Mouse (Mus musculus): Measurements from ENCODE around the gene Ankrd13b. TPM values are rescaled to one million over a fixed set of nuclear protein-coding genes. Genes with fewer than 3 reads are reported as not detected.

Gene Ankrd13b
- total and polyA plus RNA-seq, 3 experiments, result 0.41 to 1.3 TPM; not detected in 1

DNA sequence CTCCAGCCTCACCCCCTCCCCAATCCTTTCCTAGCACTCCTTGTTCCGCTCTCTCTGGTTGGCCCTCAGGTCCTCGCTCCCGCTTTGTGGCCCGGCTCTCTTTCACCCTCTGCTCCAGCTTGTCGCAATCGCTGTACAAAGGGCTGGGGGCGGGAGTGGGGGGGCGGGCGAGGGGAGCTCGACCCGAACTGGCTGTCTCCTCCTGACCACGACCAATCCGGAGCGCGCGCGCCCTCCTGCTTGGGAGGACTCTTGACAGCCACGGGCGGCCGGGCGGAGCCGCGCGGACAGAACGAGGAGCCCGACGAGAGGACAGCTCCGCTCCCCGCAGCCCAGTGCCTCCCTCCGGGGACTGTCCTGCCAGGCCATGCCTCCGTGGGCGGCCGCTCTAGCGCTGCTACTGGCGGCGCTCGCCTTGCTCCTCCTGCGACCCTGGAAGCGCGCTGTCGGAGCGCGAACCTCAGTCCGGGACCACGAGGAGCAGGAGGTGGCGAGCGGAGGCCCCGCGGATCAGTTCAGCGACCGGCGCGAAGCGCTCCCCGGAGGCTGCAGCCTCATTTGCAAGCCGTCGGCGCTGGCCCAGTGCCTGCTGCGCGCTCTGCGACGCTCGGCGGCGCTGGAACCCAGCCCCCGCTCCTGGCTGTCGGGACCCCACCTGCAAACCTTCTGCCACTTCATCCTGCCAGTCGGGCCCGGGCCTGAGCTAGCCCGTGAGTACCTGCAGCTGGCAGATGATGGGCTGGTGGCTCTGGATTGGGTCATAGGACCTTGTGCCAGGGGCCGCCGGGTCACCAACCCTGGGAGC, 25.6 kb upstream of the Ankrd13b start, which contains the start of gene Abhd15:
Gene Abhd15, plus strand, starts transcription at position 290 of the 805 bp plus-strand sequence.
- peaks cover 51% of the 10 kb centered on the region for H3K27me3 ChIP-seq (ENCODE audit: insufficient read depth, low read length)
- TF ChIP-seq POLR2AphosphoS5 (IDR thresholded peaks at IDR 0.05; ENCODE audit: insufficient replicate concordance, low read depth, low read length) (no peak), CTCF (IDR thresholded peaks at IDR 0.05; ENCODE audit: low read depth, low read length) (no peak), GATA2 (IDR thresholded peaks at IDR 0.05; ENCODE audit: borderline replicate concordance, low read depth, low read length) (no peak), GATA1 (IDR thresholded peaks at IDR 0.05; ENCODE audit: borderline replicate concordance, low read length) (no peak), TAL1 (conservative IDR thresholded peaks at IDR 0.05; ENCODE audit: low read depth, low read length) (no peak)
- H3K4me3 ChIP-seq (ENCODE audit: low read depth, low read length), result peak within 1 kb of the TSS; percentile 78
- H3K9me3 ChIP-seq (replicated peaks), result no peaks in the 10 kb centered on the region
- DNase-seq (ENCODE audit: low spot score) (peak; percentile 50), ATAC-seq (ENCODE audit: extremely low read depth, insufficient number of reproducible peaks, low FRiP score, poor library complexity, severe bottlenecking) (no peak)
- H3K4me1 ChIP-seq (ENCODE audit: insufficient read depth, low read depth, low read length), result peaks cover 53% of the 10 kb centered on the region
- H3K36me3 ChIP-seq (replicated peaks), result peaks cover 3% of the 10 kb centered on the region

DNA sequence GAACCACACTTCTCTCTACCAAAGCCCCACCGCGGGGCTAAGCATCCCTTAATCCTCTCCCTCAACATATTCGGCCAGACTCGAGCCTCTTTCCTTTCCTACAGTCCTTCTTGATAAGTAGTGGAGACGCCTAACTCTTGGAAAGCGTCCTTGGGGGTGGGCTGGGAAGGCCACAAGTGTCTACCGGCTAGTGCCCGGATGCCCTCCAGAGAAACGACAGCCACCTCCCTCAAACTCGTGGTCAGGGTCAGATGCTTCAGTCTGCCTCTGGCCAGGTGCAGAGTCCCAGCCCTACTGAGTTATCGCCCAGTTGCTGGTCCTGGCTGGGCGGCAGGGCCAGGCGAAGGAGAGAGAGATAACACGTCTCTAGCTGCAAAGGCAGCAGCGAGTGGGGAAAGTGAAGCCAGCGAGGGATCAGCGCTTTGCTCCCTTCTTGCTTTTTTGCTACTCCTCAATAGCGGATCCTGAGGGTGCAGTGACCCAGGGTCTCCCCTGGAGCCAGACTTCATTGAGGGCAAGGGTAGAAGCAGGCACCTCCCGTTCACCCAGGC, 24.9 kb upstream of the Ankrd13b start:
- ATAC-seq (ENCODE audit: extremely low read depth, insufficient number of reproducible peaks, low FRiP score, poor library complexity, severe bottlenecking), result no peak
- no peak for TF ChIP-seq TAL1 (conservative IDR thresholded peaks at IDR 0.05; ENCODE audit: low read depth, low read length)
- DNase-seq (ENCODE audit: low spot score), result no peak
- peak overlapping the region; percentile 72; the same call in 1 of the 2 replicates for H3K4me3 ChIP-seq (ENCODE audit: low read depth, low read length)
- peaks cover 47% of the 10 kb centered on the region for H3K27me3 ChIP-seq (ENCODE audit: insufficient read depth, low read length)
- H3K9me3 ChIP-seq (replicated peaks), result no peaks in the 10 kb centered on the region
- H3K4me1 ChIP-seq (ENCODE audit: insufficient read depth, low read depth, low read length), result peaks cover 51% of the 10 kb centered on the region
- peaks cover 8% of the 10 kb centered on the region for H3K36me3 ChIP-seq (replicated peaks)

DNA sequence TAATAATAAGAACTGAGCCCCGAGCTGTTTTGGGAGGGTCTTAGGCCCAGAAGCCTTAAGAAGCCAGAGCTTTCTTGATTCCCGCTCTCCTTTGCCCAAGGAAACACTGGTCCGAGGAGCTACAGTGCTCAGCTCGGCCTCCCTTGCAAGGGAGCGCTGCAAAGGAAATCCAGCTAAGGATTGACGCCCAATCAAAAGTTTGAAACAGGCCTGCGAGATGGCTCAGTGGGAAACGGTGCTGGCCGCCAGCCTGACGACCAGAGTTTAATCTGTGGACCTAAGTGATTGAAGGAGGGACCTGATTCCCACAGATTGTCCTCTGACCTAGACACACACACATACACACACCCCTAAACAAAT, 24.3 kb upstream of the Ankrd13b start:
- ATAC-seq (ENCODE audit: extremely low read depth, insufficient number of reproducible peaks, low FRiP score, poor library complexity, severe bottlenecking), result no peak

DNA sequence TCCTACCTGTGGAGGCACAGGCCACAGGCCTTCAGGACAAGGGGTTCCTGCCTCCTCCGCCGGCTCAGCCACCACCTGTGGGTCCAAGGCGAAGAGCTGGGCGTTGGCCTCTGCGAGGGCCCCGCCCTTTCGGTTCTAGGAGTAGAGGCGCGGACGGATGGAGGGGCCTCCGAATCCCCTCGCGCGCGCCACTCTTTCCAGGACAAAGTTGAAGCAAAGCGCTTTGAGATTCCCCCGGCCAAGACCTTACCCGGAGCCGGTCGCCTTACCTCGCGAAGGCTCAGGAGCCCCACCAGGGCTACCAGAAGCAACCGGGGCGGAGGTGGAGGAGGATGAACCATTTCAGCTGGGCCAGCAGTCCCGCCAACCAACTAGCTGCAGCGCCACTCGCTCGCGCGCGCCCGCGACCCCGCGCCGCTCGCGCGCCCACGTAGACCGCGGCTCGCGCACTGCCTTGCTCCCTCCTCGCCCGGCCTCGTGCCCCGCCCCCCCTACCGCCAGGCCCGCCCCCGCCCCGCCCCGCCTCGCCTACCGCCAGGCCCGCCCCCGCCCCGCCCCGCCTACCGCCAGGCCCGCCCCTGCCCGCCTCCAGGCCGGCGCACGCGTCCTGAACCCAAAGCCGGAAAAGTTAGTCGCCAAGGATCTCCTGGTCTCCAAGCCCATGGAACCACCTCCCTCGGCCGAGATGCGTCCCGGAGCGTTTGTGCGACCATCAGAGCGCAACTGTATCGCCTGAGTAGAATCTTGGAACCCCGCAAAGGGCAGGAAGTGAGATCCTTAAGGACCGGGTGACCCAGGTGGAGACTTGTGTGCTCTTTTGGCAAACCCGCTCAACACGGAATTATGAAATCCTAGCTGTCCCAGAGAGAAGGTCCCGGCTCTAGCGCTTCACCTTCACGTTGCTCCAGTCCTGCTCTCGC, 23.7 kb upstream of the Ankrd13b start:
- peak overlapping the region; percentile 78 for H3K4me3 ChIP-seq (ENCODE audit: low read depth, low read length)
- ATAC-seq (ENCODE audit: extremely low read depth, insufficient number of reproducible peaks, low FRiP score, poor library complexity, severe bottlenecking) (peak; percentile 51), DNase-seq (ENCODE audit: low spot score) (peak; percentile 76)
- H3K27me3 ChIP-seq (ENCODE audit: insufficient read depth, low read length), result peaks cover 35% of the 10 kb centered on the region
- no peaks in the 10 kb centered on the region for H3K9me3 ChIP-seq (replicated peaks)
- peaks cover 19% of the 10 kb centered on the region for H3K36me3 ChIP-seq (replicated peaks)
- TF ChIP-seq POLR2AphosphoS5 (IDR thresholded peaks at IDR 0.05; ENCODE audit: insufficient replicate concordance, low read depth, low read length) (no peak), GATA1 (IDR thresholded peaks at IDR 0.05; ENCODE audit: borderline replicate concordance, low read length) (no peak), TAL1 (conservative IDR thresholded peaks at IDR 0.05; ENCODE audit: low read depth, low read length) (no peak), CTCF (IDR thresholded peaks at IDR 0.05; ENCODE audit: low read depth, low read length) (no peak), GATA2 (IDR thresholded peaks at IDR 0.05; ENCODE audit: borderline replicate concordance, low read depth, low read length) (no peak)
- H3K4me1 ChIP-seq (ENCODE audit: insufficient read depth, low read depth, low read length), result peaks cover 46% of the 10 kb centered on the region

More for the DNA sequence above, 24.3 kb upstream of the Ankrd13b start:
- peaks cover 42% of the 10 kb centered on the region for H3K27me3 ChIP-seq (ENCODE audit: insufficient read depth, low read length)
- peaks cover 13% of the 10 kb centered on the region for H3K36me3 ChIP-seq (replicated peaks)
- peak; percentile 15 for DNase-seq (ENCODE audit: low spot score)
- H3K9me3 ChIP-seq (replicated peaks), result no peaks in the 10 kb centered on the region
- peaks cover 45% of the 10 kb centered on the region for H3K4me1 ChIP-seq (ENCODE audit: insufficient read depth, low read depth, low read length)
- H3K4me3 ChIP-seq (ENCODE audit: low read depth, low read length), result peak overlapping the region; percentile 78
- TF ChIP-seq POLR2AphosphoS5 (IDR thresholded peaks at IDR 0.05; ENCODE audit: insufficient replicate concordance, low read depth, low read length) (no peak), GATA1 (IDR thresholded peaks at IDR 0.05; ENCODE audit: borderline replicate concordance, low read length) (no peak), CTCF (IDR thresholded peaks at IDR 0.05; ENCODE audit: low read depth, low read length) (no peak), TAL1 (conservative IDR thresholded peaks at IDR 0.05; ENCODE audit: low read depth, low read length) (no peak), GATA2 (IDR thresholded peaks at IDR 0.05; ENCODE audit: borderline replicate concordance, low read depth, low read length) (no peak)

DNA sequence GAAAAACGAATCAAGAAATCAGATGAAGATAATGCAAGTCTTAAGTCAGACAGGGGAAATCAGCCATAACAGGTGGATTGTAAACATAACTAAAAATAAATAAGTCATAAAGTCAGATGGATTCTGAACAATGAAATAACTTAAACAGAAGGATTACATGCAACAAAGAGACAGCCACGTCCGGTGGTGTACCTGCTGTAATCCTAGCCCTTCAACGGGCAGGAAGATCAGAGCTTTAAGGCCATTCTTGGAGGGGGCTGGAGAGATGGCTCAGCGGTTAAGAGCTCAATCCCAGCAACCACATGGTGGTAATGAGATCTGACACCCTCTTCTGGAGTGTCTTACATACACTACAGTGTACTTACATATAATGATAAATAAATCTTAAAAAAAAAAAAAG, 21.9 kb upstream of the Ankrd13b start:
- Histone ChIP-seq H3K4me1 (ENCODE audit: insufficient read depth, low read depth, low read length) (peaks cover 46% of the 10 kb centered on the region), H3K9me3 (replicated peaks) (no peaks in the 10 kb centered on the region), H3K4me3 (ENCODE audit: low read depth, low read length) (no peak overlapping the region), H3K36me3 (replicated peaks) (peaks cover 35% of the 10 kb centered on the region), H3K27me3 (ENCODE audit: insufficient read depth, low read length) (peaks cover 21% of the 10 kb centered on the region)
- no peak for DNase-seq (ENCODE audit: low spot score)
- no peak for ATAC-seq (ENCODE audit: extremely low read depth, insufficient number of reproducible peaks, low FRiP score, poor library complexity, severe bottlenecking)
- TF ChIP-seq TAL1 (conservative IDR thresholded peaks at IDR 0.05; ENCODE audit: low read depth, low read length) (no peak), POLR2AphosphoS5 (IDR thresholded peaks at IDR 0.05; ENCODE audit: insufficient replicate concordance, low read depth, low read length) (no peak), CTCF (IDR thresholded peaks at IDR 0.05; ENCODE audit: low read depth, low read length) (no peak), GATA2 (IDR thresholded peaks at IDR 0.05; ENCODE audit: borderline replicate concordance, low read depth, low read length) (no peak), GATA1 (IDR thresholded peaks at IDR 0.05; ENCODE audit: borderline replicate concordance, low read length) (no peak)

All from G1E (cell line).